Mouse (Mus musculus): ENCODE data around the gene Sept9. TPM values are rescaled to one million over a fixed set of nuclear protein-coding genes. Genes with fewer than 3 reads are reported as not detected.

Gene Sept9
- polyA plus RNA-seq, 1 experiment from 2014 or later, result 220 TPM

GRCm38 (mm10) chr11:117175472-117175871 lies 24.0 kb upstream of the Sept9 start:
- DNase-seq (ENCODE audit: low spot score), result no peak

DNA sequence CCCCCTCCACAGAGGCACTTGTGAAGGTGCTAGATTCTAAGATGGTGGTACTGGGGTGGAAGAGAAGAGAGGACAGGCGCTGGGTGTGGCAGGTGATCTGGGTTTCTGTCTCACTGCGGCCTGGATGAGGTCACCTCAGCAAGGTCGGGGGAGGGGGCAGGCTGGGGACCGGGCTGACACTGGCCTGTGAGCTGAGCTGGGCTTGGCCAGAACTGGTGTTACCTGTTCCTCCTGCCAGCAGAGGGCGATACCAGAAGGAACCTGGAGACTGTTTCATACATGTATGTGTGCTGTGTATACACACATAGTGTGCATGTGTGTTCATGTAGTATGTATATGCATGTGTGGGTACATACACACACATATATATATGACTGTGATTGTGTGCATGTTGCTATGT lies 23.2 kb upstream of the Sept9 start:
- peak; percentile 53 for DNase-seq (ENCODE audit: low spot score)

GRCm38 (mm10) chr11:117176900-117177299 lies 22.6 kb upstream of the Sept9 start:
- DNase-seq (ENCODE audit: low spot score), result no peak

DNA sequence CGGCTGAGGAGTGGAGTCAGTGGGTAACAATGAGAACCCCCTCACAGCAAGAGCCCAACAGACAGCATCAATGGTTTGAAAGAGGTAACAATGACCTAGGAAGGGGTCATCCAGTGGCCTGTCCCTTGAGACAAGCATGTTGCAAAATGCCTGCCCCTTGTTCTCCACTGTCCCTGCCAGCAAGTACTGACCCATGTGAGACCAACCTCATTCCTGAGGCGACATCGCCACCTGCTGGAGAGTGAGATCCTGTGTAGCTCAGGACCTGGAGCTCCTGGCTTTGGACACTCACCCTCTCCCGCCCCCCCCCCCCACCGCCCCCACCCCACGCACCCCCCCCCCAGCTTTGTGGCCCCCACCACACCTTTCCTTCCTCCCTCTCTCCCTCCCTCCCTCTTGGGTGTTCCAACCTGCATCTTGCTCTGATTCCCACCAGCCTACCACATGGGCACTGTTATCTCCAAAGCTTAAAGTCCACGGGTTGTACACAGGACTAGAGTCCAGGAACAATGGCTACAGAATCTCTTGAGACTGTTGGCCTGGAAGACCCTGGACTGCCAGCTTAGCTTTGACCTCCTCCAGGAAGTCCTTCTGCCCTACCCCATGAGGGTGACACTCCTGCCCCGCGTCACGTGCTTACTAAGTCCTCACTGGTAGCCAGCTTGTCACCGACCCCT lies 22.0 kb upstream of the Sept9 start:
- peak; percentile 69 for DNase-seq (ENCODE audit: low spot score)

- no peak for DNase-seq (ENCODE audit: low spot score)
These were observed 19.6 kb upstream of the Sept9 start for GRCm38 (mm10) chr11:117179902-117180301.

DNA sequence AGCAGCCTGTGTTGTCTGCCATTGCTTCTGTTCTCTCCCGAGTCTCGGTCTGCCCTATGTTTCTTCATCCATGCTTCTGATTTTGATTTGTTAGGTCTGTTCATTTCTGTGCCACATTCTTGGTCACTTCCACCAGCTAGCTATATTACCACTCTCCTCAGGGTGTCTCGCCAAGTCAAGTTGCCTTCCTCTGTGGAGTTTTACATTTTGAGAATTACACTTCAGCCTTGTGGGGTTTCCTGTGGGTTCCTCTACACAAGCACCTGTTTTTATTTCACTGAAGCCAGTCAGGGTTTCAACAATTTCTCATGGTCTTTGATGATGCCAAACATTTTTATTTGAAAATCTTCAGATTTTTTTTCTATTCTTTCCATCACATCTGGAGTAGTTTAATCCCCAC lies 16.7 kb upstream of the Sept9 start:
- DNase-seq (ENCODE audit: low spot score), result no peak

DNA sequence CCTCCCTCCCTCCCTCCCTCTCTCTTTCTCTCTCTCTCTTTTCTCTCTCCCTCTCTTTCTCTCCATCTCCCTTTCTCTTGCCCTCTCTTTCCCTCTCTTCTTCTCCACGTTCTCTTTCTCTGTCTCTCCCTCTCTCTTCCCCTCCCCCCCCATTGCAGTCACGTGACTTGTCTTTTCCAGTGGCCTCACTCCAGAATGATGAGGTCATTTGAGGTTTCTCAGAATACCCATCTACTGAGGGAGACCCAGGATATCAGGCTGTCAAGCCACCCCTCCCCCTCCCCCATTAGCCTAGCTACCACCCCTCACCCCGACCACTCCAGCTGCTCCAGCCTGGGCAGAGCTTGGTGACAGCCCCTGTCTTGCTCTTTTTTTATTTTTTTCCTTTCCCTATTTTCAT lies 16.2 kb upstream of the Sept9 start:
- no peak for DNase-seq (ENCODE audit: low spot score)

DNA sequence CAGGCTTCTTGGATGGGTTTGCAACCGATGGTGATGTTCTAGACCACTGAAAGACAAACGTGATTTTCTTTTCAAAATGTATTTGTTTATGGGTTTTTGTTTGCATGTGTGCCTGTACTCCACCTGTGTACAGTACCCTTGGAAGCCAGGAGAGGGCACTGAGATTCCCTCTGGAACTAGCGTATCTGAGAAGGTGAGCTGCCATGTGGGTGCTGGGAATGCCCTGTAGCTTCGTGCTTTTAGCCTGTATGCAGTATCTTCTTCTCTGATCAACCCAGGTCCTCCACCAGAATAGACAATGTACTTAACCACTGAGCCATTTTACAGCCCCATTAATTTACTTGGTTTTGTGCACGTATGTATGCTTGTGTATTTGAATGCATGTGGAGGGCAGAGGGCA lies 15.6 kb upstream of the Sept9 start:
- no peak for DNase-seq (ENCODE audit: low spot score)

- no peak for DNase-seq (ENCODE audit: low spot score)
These were observed 14.2 kb upstream of the Sept9 start for GRCm38 (mm10) chr11:117185076-117185933.

DNA sequence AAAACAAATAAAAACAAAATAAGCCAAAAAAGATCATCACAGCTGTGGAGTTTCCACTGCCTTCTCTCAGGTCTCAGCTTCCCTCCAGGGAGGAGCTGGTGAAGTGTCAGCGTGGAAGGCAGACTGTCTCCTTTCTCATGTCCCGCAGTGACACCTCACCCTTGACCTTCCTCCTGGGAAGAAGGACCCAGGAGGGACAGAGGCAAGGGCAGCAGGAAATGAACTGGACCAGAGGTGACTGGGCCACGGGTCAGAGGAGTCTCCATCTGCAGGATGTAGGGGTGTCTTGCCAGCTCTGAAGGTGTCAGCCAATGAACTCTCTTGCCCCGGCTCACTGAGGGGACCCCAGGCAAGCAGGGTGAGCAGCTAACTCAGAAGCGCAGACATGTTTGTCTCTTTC lies 7.9 kb upstream of the Sept9 start:
- DNase-seq (ENCODE audit: low spot score), result no peak

- no peak for DNase-seq (ENCODE audit: low spot score)
These were observed 5.0 kb upstream of the Sept9 start for GRCm38 (mm10) chr11:117194475-117194937.

GRCm38 (mm10) chr11:117195616-117196015 lies 3.8 kb upstream of the Sept9 start:
- no peak for DNase-seq (ENCODE audit: low spot score)

DNA sequence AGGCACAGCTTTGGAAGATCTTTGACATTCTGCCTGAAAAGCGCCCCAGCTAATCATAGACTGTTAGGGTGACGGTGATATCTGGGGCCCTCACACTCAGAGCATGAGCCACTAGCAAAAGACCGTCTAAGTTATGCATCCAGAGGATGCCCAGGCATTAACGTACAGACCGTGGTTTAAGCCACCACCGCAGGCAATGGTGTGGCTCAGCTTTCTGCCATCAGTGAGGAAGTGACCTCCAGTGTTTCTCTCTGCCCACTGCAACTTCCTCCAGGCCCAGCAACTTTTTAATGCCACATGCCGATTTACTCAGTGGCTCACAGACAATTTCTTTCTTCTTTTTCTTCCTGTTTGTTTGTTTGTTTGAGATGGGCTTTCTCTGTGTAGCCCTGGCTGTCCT lies 2.8 kb upstream of the Sept9 start:
- no peak for DNase-seq (ENCODE audit: low spot score)

- DNase-seq (ENCODE audit: low spot score), result no peak
These were observed 1.3 kb upstream of the Sept9 start for GRCm38 (mm10) chr11:117198122-117198521.

DNA sequence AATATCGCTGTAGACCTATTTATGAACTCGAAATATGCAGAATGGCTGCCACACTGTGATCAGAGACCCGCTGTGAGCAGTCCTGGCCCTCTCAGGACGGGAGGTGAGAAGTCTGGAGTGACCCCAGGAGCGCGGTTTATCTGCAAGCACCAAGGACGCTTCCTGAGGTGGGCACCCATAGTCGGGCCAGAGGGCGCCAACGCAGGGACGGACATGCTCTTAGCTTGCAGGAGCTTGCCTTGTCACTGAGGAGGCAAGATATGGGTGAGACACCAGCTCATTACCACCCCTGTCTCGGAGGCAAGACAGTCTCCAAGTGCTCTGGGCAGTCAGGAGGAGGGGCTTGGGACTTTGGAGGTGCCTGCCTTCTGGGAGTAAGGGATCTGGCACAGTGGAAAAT lies 2.4 kb downstream of the Sept9 start:
- DNase-seq (ENCODE audit: low spot score), result no peak

DNA sequence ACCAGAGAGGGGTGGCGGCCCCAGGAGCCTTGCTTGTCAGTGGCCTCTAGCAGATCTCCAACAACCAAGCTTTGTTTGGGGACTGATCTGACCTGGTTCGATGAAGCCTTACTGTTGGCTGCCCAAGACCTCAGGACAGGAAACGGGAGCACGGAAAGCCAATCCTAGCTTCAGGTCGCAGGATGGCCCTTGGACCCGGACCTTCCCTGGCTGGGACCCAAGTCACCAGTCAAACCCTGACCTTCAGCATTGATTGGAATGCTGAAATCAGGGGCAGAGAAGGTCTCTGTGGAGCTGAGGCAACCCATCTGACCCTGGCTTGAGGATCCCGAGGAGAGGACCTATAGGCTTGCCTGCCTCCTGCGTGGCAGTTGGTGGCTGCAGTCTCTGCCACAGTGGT lies 5.1 kb downstream of the Sept9 start:
- no peak for DNase-seq (ENCODE audit: low spot score)

GRCm38 (mm10) chr11:117205042-117205441 lies 5.6 kb downstream of the Sept9 start:
- no peak for DNase-seq (ENCODE audit: low spot score)

DNA sequence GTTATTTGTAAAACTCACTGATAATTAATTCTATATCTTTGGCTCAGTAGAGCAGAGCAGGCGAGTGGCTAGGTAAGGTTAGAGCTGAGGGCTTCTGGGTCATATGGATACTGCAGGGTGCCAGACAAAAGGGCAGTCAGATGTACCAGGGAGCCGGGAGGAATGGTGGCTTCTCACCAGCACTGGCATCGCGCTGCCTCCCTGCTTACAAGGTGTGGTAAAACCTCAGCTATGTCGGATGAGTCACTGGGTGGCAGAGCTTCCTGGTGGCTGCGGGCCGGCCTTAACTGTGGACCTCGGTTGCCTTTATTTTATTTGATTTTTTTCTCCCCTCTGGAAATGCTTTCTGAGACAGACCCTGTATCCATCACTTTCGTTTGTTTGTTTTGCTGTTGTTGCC lies 6.0 kb downstream of the Sept9 start:
- no peak for DNase-seq (ENCODE audit: low spot score)

DNA sequence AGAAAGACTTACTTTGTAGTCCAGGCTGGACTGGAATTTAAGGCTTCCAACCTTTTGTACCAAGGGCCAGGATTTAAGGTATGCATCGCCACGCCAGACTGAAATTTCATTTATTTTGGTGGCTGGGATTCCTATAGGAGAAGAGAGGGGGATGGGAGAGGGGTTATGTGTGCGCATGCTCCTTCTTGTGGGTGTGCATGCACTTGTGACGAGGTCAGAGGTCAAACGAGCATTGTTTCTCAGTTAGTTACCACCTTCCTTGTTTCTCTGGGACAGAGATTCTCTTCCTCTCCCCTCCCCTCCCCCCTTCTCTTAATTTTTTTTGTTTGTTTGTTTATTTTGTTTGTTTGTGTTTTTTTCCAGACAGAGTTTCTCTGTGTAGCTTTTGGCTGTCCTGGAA lies 8.0 kb downstream of the Sept9 start:
- DNase-seq (ENCODE audit: low spot score), result no peak

DNA sequence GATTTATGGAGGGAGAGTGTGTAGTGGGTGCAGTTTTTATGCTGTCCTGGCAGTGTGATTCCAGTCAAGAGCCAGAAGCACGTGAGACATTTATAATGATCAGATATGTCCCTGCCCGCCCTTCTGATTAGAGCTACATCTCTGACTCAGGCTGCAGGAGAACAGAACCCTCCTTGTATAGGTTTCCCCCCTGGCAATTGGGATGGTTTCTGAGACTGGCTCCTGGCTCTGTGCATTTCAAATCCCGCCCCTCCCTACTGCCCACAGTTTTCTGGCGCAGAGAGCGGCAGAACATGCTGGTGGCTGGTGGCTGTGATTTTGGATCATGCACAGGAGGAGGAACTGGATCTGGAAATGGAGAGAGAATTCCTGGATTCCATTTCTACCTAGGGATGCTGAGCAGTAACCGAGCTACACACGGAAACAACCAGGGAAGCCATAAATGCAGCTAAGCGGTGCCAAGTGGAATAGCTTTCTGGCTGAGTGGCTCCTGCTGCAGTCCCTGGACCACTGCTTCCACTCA lies 8.8 kb downstream of the Sept9 start:
- DNase-seq (ENCODE audit: low spot score), result no peak

DNA sequence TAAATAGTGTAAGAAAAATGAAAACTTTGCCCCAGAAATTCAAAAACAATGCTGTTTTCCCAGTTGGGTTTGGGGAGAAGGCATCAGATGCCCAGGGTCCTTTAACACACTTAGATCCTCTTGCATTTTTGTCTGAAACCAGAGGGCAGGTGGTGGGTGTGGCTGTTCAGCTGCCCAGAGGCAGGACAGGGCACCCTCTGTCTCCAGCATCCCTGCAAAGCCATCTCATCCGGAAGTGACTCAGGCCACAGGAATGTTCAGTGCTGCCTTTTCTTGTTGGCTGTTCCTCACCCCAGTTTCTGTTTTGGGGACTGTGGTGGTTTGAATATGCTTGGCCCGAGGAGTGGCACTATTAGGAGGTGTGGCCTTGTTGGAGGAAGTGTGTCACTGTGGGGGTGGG lies 17.3 kb downstream of the Sept9 start:
- no peak for DNase-seq (ENCODE audit: low spot score)

DNA sequence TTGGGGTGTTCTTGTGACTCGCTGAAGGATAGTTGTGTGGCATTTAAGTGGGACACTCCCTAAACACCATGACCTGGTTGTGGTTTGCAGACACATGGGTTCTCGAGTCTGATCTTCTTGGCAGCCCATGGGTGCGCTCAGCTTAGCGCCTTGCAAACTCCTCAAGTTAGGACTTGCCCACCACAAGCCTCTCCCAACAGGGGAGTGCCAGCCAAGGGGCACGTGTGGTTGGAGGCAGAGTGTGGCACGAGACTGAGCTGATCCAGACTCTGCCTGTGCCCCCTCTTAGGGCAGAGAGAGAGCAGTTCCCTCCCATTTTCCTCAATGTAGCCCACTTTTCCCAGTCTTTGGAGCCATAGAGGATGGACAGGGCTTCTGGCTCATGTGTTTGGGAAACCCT lies 18.6 kb downstream of the Sept9 start:
- DNase-seq (ENCODE audit: low spot score), result no peak

- DNase-seq (ENCODE audit: low spot score), result no peak
These were observed 19.0 kb downstream of the Sept9 start for GRCm38 (mm10) chr11:117218498-117218897.
